ENCODE assay signal across 7 mouse cellular contexts in the genomic region with DNA sequence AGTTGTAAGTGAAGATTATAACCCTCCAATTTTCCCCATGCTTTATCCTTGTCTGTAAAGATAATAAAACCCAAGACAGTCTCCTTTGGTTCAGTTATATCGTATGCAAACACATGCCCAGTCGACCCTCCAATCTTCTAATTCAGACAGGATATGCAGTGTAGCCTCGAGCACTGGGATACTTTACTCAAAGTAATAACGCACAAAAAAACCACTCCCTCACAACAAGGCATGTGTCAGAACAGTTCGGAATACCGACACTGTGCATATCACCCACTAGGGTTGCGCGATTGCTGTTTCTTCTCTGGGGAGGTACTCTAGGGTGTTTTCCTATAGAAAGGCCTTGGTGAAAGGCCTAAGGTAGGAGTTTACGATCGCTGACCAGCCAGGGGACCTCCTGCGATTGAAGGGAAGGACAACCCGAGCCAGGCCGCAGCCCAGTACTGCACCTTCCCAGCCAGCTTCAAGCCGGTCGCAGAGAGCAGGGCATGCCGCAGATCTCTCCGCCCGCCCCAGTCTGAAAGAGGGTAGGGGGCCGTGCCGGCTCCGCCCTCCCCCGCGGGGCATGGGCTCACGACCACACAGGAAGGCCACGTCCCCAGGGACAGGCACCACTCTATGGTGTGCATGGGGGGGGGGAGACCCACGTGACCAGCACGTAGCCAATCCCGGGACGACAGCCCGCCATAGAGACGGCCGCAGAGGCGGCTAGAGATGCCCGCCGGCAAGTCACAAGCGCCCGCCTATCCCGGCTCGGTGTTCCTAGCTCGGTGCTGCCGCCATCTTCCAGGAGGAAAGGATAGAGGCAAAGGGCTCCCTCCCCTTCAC. TPM values are rescaled to one million over a fixed set of nuclear protein-coding genes. Genes with fewer than 3 reads are reported as not detected.
A peak's percentile ranks its signal among the peaks of the same experiment; 100 is the strongest.
DNase-seq lines count a peak whose midpoint lies in the region; ATAC-seq and TF ChIP-seq lines count a peak whose summit lies in the region.

No protein-coding gene starts in this region.

- no peak for TF ChIP-seq CTCF in spleen, adult 2 months (IDR thresholded peaks at IDR 0.05; ENCODE audit: extremely low read depth, insufficient read depth, insufficient read length, insufficient replicate concordance)

- H3K27ac ChIP-seq in embryonic facial prominence, embryonic 12.5 days: peak overlapping the region; percentile 93
- H3K27ac ChIP-seq in limb, embryonic 11.5 days (replicated peaks; ENCODE audit: low read depth, low read length): peak overlapping the region; percentile 84
- H3K27ac ChIP-seq in midbrain, embryonic 14.5 days (replicated peaks; ENCODE audit: low read depth, low read length): peak overlapping the region; percentile 88
- H3K27ac ChIP-seq in spleen, adult 2 months (ENCODE audit: insufficient read depth, low read length): peak overlapping the region; percentile 96

- no peaks in the 10 kb centered on the region for H3K27me3 ChIP-seq in embryonic facial prominence, embryonic 12.5 days
- no peaks in the 10 kb centered on the region for H3K27me3 ChIP-seq in limb, embryonic 11.5 days (ENCODE audit: control insufficient read depth, insufficient read depth, low read length)
- no peaks in the 10 kb centered on the region for H3K27me3 ChIP-seq in midbrain, embryonic 14.5 days (ENCODE audit: control insufficient read depth, insufficient read depth, low read length)
- no peaks in the 10 kb centered on the region for H3K27me3 ChIP-seq in spleen, adult 2 months (ENCODE audit: control insufficient read depth, insufficient read depth, low read length)

- H3K4me1 ChIP-seq in embryonic facial prominence, embryonic 12.5 days: peaks cover 10% of the 10 kb centered on the region
- H3K4me1 ChIP-seq in limb, embryonic 11.5 days (ENCODE audit: control insufficient read depth, insufficient read depth, low read length): peaks cover 3% of the 10 kb centered on the region; the same call in 1 of the 2 replicates
- H3K4me1 ChIP-seq in midbrain, embryonic 14.5 days (ENCODE audit: control insufficient read depth, insufficient read depth, low read length): peaks cover 17% of the 10 kb centered on the region
- H3K4me1 ChIP-seq in spleen, adult 2 months (ENCODE audit: control insufficient read depth, insufficient read depth, insufficient read length): no peaks in the 10 kb centered on the region

- peak overlapping the region; percentile 56 for H3K4me2 ChIP-seq in embryonic facial prominence, embryonic 12.5 days (replicated peaks)
- peak overlapping the region; percentile 64 for H3K4me2 ChIP-seq in limb, embryonic 11.5 days (ENCODE audit: low read depth, severe bottlenecking)
- peak overlapping the region; percentile 67 for H3K4me2 ChIP-seq in midbrain, embryonic 14.5 days (ENCODE audit: low read length)

- H3K36me3 ChIP-seq in embryonic facial prominence, embryonic 12.5 days: no peaks in the 10 kb centered on the region
- H3K36me3 ChIP-seq in limb, embryonic 11.5 days (ENCODE audit: control insufficient read depth, insufficient read depth, low read length): no peaks in the 10 kb centered on the region
- H3K36me3 ChIP-seq in midbrain, embryonic 14.5 days (ENCODE audit: control insufficient read depth, insufficient read depth, low read length): no peaks in the 10 kb centered on the region
- no peaks in the 10 kb centered on the region for H3K36me3 ChIP-seq in spleen, adult 2 months (ENCODE audit: control insufficient read depth, insufficient read depth, low read length)

- peak overlapping the region; percentile 86 for H3K9ac ChIP-seq in embryonic facial prominence, embryonic 12.5 days
- H3K9ac ChIP-seq in limb, embryonic 11.5 days (ENCODE audit: low read length): peak overlapping the region; percentile 85
- peak overlapping the region; percentile 80 for H3K9ac ChIP-seq in midbrain, embryonic 14.5 days (replicated peaks; ENCODE audit: low read length)

- no peaks in the 10 kb centered on the region for H3K9me3 ChIP-seq in embryonic facial prominence, embryonic 12.5 days
- H3K9me3 ChIP-seq in limb, embryonic 11.5 days (ENCODE audit: control insufficient read depth, low read length): no peaks in the 10 kb centered on the region
- no peaks in the 10 kb centered on the region for H3K9me3 ChIP-seq in midbrain, embryonic 14.5 days (ENCODE audit: control insufficient read depth, low read length)

- DNase-seq in adrenal gland, postnatal 25 days: peak; percentile 97
- DNase-seq in heart, adult 11 months: peak; percentile 100
- peak; percentile 98 for DNase-seq in kidney, adult 18-20 months
- peak; percentile 98 for DNase-seq in limb, embryonic 11.5 days (ENCODE audit: low spot score)
- peak; percentile 99 for DNase-seq in midbrain, embryonic 14.5 days
- peak; percentile 96 for DNase-seq in spleen, adult 2 months (ENCODE audit: low read depth in 1 of 2, low spot score in 2 of 2)

- peak; percentile 97 for ATAC-seq in embryonic facial prominence, embryonic 12.5 days (ENCODE audit: insufficient number of reproducible peaks, insufficient read depth, low FRiP score, low TSS enrichment)
- ATAC-seq in limb, embryonic 11.5 days (ENCODE audit: insufficient number of reproducible peaks, low FRiP score, low TSS enrichment, low read depth): peak; percentile 97
- peak; percentile 96 for ATAC-seq in midbrain, embryonic 14.5 days (ENCODE audit: low FRiP score, low TSS enrichment)

- WGBS in embryonic facial prominence, embryonic 12.5 days: under 1% methylated on average over 41 of the region's 41 CpGs
- 2% methylated on average over 39 of the region's 41 CpGs for WGBS in limb, embryonic 11.5 days
- under 1% methylated on average over 41 of the region's 41 CpGs for WGBS in midbrain, embryonic 14.5 days
- WGBS in spleen, adult 2 months: under 1% methylated on average over 39 of the region's 41 CpGs

- peak overlapping the region; percentile 94 for H3K4me3 ChIP-seq in embryonic facial prominence, embryonic 12.5 days
- H3K4me3 ChIP-seq in limb, embryonic 11.5 days (ENCODE audit: low read depth, low read length): peak overlapping the region; percentile 92
- peak overlapping the region; percentile 91 for H3K4me3 ChIP-seq in midbrain, embryonic 14.5 days (replicated peaks; ENCODE audit: low read depth, low read length)
- H3K4me3 ChIP-seq in spleen, adult 2 months (ENCODE audit: extremely low read depth, insufficient read depth, insufficient read length): peak overlapping the region; percentile 85

- peak; percentile 67 for TF ChIP-seq POLR2A in spleen, adult 2 months (IDR thresholded peaks at IDR 0.05; ENCODE audit: low read depth, low read length)

RNA-seq across cellular contexts. Expression of a gene that starts 0.6 kb away (rescaled TPM):
- total RNA-seq in adrenal gland, postnatal 25 days (2021): 339 and 351 TPM in 2 replicates
- 134 and 139 TPM in 2 replicates for polyA plus RNA-seq in embryonic facial prominence, embryonic 12.5 days (2016; fragmentation: Nextera tagmentation; extraction: Ambion mirVana)
- polyA plus RNA-seq in limb, embryonic 11.5 days (2014; fragmentation: Nextera tagmentation; extraction: Ambion mirVana): 111 and 116 TPM in 2 replicates
- 66.0 and 69.0 TPM in 2 replicates for polyA plus RNA-seq in midbrain, embryonic 14.5 days (2014; fragmentation: Nextera tagmentation; extraction: Ambion mirVana)
- 22.7 and 24.3 TPM in 2 replicates for polyA plus RNA-seq in spleen, adult 2 months (2012; rRNA removed)

RNA-seq across cellular contexts. Expression of a gene that starts 33.9 kb away (rescaled TPM):
- 19.2 and 26.9 TPM in 2 replicates for total RNA-seq in adrenal gland, postnatal 25 days (2021)
- polyA plus RNA-seq in embryonic facial prominence, embryonic 12.5 days (2016; fragmentation: Nextera tagmentation; extraction: Ambion mirVana): 7.2 and 7.5 TPM in 2 replicates
- 7.0 and 7.4 TPM in 2 replicates for polyA plus RNA-seq in limb, embryonic 11.5 days (2014; fragmentation: Nextera tagmentation; extraction: Ambion mirVana)
- 3.6 and 4.7 TPM in 2 replicates for polyA plus RNA-seq in midbrain, embryonic 14.5 days (2014; fragmentation: Nextera tagmentation; extraction: Ambion mirVana)
- polyA plus RNA-seq in spleen, adult 2 months (2012; rRNA removed): 1.4 and 1.7 TPM in 2 replicates

Comparison
In these comparisons a context has a peak if more than half of its experiments do, and no peak if none do; other contexts are left out.
1. Peak in every context shown above with its lines: DNase-seq, ATAC-seq, H3K4me3 ChIP-seq and H3K27ac ChIP-seq.